Mouse (Mus musculus) kidney, postnatal 0 days (tissue): ENCODE results near the gene Vps53. TPM values are rescaled to one million over a fixed set of nuclear protein-coding genes. Genes with fewer than 3 reads are reported as not detected.

Source experiments
- ATAC-seq: fragments of 200-750 bp; cut with Nextera tagmentation; replicated peaks from 2 replicates; pipeline ENCODE4 v1.8.0; 2017; ENCODE audit warnings: low read depth, moderate number of reproducible peaks, moderate TSS enrichment, moderate library complexity; ENCODE audit not compliant: low FRiP score
- DNase-seq: peaks from one replicate; pipeline ENCODE4 v3.0.0-alpha.2; 2016; ENCODE audit warnings: low spot score
- H3K27ac ChIP-seq: fragments of 300-500 bp; sonication (generic); 2 replicates; pipeline ENCODE4 v1.5.1; 2014; ENCODE audit warnings: mild to moderate bottlenecking
- H3K27me3 ChIP-seq: fragments of 300-500 bp; sonication (generic); 2 replicates; pipeline ENCODE4 v1.6.1; 2014; ENCODE audit warnings: low read length, mixed read lengths; ENCODE audit not compliant: insufficient read depth
- H3K36me3 ChIP-seq: fragments of 300-500 bp; sonication (generic); 2 replicates; pipeline ENCODE4 v1.6.1; 2014; ENCODE audit warnings: low read length, mixed read lengths; ENCODE audit not compliant: insufficient read depth
- H3K4me1 ChIP-seq: fragments of 300-500 bp; sonication (generic); replicated peaks from 2 replicates; pipeline ENCODE4 v1.6.1; 2014; ENCODE audit warnings: antibody characterized with exemption, low read length, mixed read lengths; ENCODE audit not compliant: insufficient read depth
- H3K4me2 ChIP-seq: fragments of 300-500 bp; sonication (generic); 2 replicates; pipeline ENCODE4 v1.6.1; 2014; ENCODE audit warnings: mild to moderate bottlenecking, low read length, moderate library complexity, mixed read lengths
- H3K4me3 ChIP-seq: fragments of 300-500 bp; sonication (generic); replicated peaks from 2 replicates; pipeline ENCODE4 v1.5.1; 2014; ENCODE audit warnings: low read depth, low read length
- H3K9ac ChIP-seq: fragments of 300-500 bp; sonication (generic); 2 replicates; pipeline ENCODE4 v1.6.1; 2014; ENCODE audit warnings: low read depth, low read length
- H3K9me3 ChIP-seq: fragments of 300-500 bp; sonication (generic); replicated peaks from 2 replicates; pipeline ENCODE4 v1.6.1; 2016; ENCODE audit warnings: low read length, inconsistent platforms, mixed read lengths
- CTCF ChIP-seq: IDR thresholded peaks from 2 replicates; pipeline ENCODE4 v1.5.1; 2016; ENCODE audit warnings: antibody characterized with exemption, low read depth, mild to moderate bottlenecking, moderate library complexity
- WGBS: fragments of 180-500 bp; shearing (Covaris S2); extraction: QIAGEN DNeasy Blood & Tissue Kit; methylation state at CpG from one replicate; pipeline ENCODE4 v1.1.7; 2014; 5-methylcytosine and 5-hydroxymethylcytosine counted together
- polyA plus RNA-seq: library from polyadenylated mRNA; unstranded; fragments of >200 nt; fragmentation: Nextera tagmentation; extraction: Ambion mirVana; gene quantifications from 2 replicates; pipeline ENCODE4 v1.2.1, GENCODE M21; 2015

Vps53 gene
- polyA plus RNA-seq, 1 experiment from 2014 or later: 39.0 TPM

DNA sequence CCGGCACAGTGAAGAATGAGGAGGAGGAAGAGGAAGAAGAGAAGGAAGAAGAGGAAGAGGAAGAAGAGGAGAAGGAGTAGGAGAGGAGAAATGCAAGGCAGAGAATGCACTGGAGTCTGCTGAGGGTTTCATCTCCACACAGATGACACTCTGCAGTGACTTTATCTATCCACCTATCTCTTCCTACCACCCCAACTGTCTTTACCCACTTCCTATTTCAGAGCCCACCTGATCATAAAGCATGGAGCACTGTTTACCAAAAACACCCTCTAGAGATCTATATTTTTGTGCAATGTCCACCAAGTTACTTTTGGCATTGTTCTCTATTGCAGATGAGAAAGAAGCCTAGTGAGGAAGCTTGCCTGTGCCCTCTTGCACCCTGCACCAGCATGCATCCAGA, 94.5 kb downstream of the Vps53 start:
- no peaks in the 10 kb centered on the region for H3K27me3 ChIP-seq
- no peaks in the 10 kb centered on the region for H3K9me3 ChIP-seq
- H3K9ac ChIP-seq: no peak overlapping the region
- WGBS: 75% methylated on average over 1 of the region's 1 CpGs
- no peak overlapping the region for H3K4me2 ChIP-seq
- H3K4me3 ChIP-seq: no peak overlapping the region
- no peak overlapping the region for H3K27ac ChIP-seq
- peaks cover 14% of the 10 kb centered on the region; the same call in 1 of the 2 replicates for H3K36me3 ChIP-seq
- DNase-seq (no peak), ATAC-seq (no peak)
- H3K4me1 ChIP-seq: no peaks in the 10 kb centered on the region
- no peak for TF ChIP-seq CTCF

DNA sequence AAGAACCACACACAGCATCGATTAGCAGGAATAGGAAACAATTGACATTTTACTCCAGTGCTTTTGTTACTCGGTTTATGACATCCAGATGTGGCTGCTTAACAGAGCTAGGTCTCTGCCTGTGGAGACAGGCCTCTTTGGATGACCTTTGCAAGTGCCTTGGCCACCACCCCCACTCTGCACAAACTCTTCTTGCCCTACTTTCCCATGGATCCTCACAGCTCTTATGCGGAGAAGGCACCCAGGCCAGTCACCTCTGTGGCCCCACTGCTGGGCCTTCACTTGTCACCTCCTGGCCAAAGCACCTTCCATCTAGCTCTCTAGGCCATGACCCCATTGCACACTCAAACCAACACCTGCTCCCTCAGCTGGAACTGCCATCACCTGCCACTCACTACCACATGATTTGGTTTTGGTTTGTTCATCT, 95.5 kb downstream of the Vps53 start:
- Histone ChIP-seq H3K4me2 (no peak overlapping the region), H3K27me3 (no peaks in the 10 kb centered on the region), H3K36me3 (peaks cover 14% of the 10 kb centered on the region; the same call in 1 of the 2 replicates), H3K27ac (no peak overlapping the region), H3K4me3 (no peak overlapping the region), H3K4me1 (no peaks in the 10 kb centered on the region), H3K9me3 (no peaks in the 10 kb centered on the region), H3K9ac (no peak overlapping the region)
- 32% methylated on average over 3 of the region's 3 CpGs for WGBS
- ATAC-seq (no peak), DNase-seq (no peak)
- TF ChIP-seq CTCF: no peak

DNA sequence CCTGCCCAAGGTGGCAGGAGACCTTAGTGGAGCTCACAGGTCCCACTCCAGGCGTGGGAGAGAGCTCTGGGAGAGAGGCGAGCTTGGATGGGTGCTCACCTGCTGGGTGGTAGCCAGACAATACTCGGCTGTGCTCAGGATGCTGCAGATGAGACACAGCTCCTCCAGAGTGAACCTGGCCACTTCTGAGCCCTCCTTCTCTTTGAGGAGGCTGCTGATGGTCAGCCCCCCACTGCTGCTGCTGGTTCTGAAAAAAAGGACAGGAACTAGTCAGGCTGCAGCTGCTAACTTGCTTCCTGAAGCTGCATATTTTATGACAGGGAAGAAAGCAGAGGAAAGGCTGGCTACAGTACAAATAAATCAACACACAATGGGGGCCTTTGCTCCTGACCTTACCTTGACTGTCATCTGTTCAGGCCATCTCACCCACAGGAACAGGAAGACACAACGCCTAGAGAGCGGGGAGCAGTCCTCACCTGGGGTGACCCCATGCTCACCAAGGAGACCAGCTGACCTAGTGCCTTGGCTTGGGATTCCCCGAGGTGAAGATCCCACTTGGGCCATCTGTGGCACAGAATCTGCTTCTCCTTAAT, 98.3 kb downstream of the Vps53 start:
- Histone ChIP-seq H3K36me3 (peaks cover 14% of the 10 kb centered on the region; the same call in 1 of the 2 replicates), H3K9me3 (no peaks in the 10 kb centered on the region), H3K4me2 (no peak overlapping the region), H3K4me1 (no peaks in the 10 kb centered on the region), H3K9ac (no peak overlapping the region), H3K4me3 (no peak overlapping the region), H3K27ac (peak overlapping the region; percentile 28), H3K27me3 (no peaks in the 10 kb centered on the region)
- DNase-seq (peak; percentile 61), ATAC-seq (0 out of 2 replicates have a peak, but pooled peaks have one; percentile 33)
- 72% methylated on average over 6 of the region's 6 CpGs for WGBS
- no peak for TF ChIP-seq CTCF

DNA sequence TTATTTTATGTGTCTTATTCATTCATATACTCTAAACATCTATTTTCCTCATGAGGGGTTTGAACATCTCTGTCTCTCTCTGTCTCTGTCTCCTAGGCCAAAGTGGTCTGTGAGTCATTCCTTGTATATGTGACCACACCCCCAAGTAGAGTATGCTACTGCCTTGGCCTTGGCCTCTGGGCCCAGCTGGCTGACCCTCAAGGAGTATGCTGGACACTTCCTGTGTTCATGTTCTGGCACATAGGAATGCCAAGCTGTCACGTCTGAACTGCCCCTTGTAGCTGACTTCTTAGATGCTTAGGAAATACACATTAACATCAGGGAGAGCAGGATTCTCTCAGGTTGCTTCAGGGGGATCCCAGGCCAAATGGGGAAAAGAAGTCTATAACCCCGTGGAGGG, 99.2 kb downstream of the Vps53 start:
- 53% methylated on average over 2 of the region's 2 CpGs for WGBS
- no peak for TF ChIP-seq CTCF
- H3K4me3 ChIP-seq: no peak overlapping the region
- no peaks in the 10 kb centered on the region for H3K9me3 ChIP-seq
- H3K9ac ChIP-seq: no peak overlapping the region
- H3K4me2 ChIP-seq: no peak overlapping the region
- peaks cover 14% of the 10 kb centered on the region; the same call in 1 of the 2 replicates for H3K36me3 ChIP-seq
- peak overlapping the region; percentile 11; the same call in 1 of the 2 replicates for H3K27ac ChIP-seq
- DNase-seq (no peak), ATAC-seq (no peak)
- no peaks in the 10 kb centered on the region for H3K4me1 ChIP-seq
- no peaks in the 10 kb centered on the region for H3K27me3 ChIP-seq

DNA sequence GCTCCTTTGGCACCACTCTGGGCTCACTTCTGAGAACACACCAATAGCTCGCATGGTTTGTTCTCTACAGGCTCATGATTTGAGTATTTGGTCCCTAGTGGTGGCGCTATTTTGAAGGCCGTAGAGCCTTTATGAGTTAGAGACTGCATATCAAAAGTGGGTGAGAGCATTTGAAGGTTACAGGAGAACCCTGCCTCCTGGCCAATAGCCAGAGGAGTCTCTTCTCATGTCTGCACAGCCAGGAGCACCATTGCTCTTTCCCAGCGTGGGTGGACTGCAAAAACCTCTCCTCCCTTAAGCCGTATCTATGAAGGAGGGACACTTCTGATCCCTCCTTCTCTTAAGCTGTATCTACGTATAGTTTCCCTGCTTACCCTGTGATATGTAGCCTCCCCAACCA, 102.1 kb downstream of the Vps53 start:
- Histone ChIP-seq H3K4me3 (no peak overlapping the region), H3K9me3 (no peaks in the 10 kb centered on the region), H3K4me1 (no peaks in the 10 kb centered on the region; the same call in 1 of the 2 replicates), H3K4me2 (no peak overlapping the region), H3K27me3 (no peaks in the 10 kb centered on the region), H3K9ac (no peak overlapping the region), H3K36me3 (peaks cover 12% of the 10 kb centered on the region; the same call in 1 of the 2 replicates), H3K27ac (no peak overlapping the region)
- no peak for TF ChIP-seq CTCF
- 80% methylated on average over 6 of the region's 6 CpGs for WGBS
- ATAC-seq (no peak), DNase-seq (no peak)

DNA sequence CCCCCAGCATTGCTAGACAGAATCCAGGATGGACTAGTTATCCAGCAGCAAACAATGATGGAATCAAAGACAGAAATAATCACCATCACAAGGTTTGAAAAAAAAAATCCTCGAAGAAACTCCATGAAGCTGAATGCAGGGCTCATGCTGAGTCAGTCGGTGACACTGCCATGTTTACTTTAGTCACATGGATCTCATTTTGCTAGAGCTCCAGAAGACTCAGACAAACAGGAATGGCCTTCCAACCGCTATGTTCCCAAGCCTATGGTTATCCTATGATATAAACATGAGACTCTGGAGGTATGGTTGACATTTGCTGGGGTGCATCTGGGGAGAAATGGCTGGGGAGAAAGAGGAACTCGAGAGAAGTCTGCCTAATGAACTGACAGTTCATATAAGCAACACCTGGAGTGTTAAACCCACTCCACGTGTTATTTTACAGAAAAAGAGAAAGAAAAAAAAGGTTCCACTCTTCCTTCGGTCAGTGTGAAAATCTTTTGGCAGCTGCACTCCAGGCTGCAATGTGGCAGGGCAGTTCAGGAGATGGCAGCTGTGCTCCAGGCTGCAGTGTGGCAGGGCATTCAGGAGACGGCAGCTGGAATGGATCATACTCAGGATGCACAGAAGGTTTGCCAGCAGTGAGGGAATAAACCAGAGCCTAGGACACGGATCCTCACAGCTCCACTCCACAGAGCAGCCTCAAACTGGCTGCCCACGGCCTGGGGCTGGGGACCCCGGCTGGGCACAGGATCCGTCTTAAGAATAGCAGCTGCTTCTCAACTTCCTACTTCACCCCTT, 105.0 kb downstream of the Vps53 start:
- Histone ChIP-seq H3K27ac (peak overlapping the region; percentile 15; the same call in 1 of the 2 replicates), H3K9me3 (no peaks in the 10 kb centered on the region), H3K4me3 (no peak overlapping the region), H3K4me1 (no peaks in the 10 kb centered on the region; the same call in 1 of the 2 replicates), H3K27me3 (no peaks in the 10 kb centered on the region), H3K9ac (no peak overlapping the region), H3K36me3 (no peaks in the 10 kb centered on the region; the same call in 1 of the 2 replicates), H3K4me2 (no peak overlapping the region)
- 54% methylated on average over 11 of the region's 11 CpGs for WGBS
- no peak for DNase-seq
- TF ChIP-seq CTCF: no peak
- no peak for ATAC-seq
